Mouse (Mus musculus) forebrain, embryonic 15.5 days (tissue): ENCODE measurements around the gene Rab3gap1. TPM values are rescaled to one million over a fixed set of nuclear protein-coding genes. Genes with fewer than 3 reads are reported as not detected.
A peak's percentile ranks its signal among the peaks of the same experiment; 100 is the strongest.
"Not testable (repeated sequence)": the region's sequence is repeated elsewhere in the genome, so short reads cannot be mapped to it uniquely, and the experiment has no call there.

Experiments
- ATAC-seq: fragments of 200-750 bp; cut with Nextera tagmentation; replicated peaks from 2 replicates; pipeline ENCODE4 v1.8.0; 2017; ENCODE audit warnings: mild to moderate bottlenecking, moderate TSS enrichment, moderate library complexity
- H3K27ac ChIP-seq: fragments of 300-500 bp; sonication (generic); replicated peaks from 2 replicates; pipeline ENCODE4 v1.5.1; 2015; ENCODE audit warnings: mild to moderate bottlenecking, inconsistent platforms
- H3K27me3 ChIP-seq: fragments of 300-500 bp; sonication (generic); 2 replicates; pipeline ENCODE4 v1.6.1; 2015; ENCODE audit warnings: inconsistent platforms
- H3K36me3 ChIP-seq: fragments of 300-500 bp; sonication (generic); 2 replicates; pipeline ENCODE4 v1.6.1; 2015; ENCODE audit warnings: mild to moderate bottlenecking, inconsistent platforms
- H3K4me1 ChIP-seq: fragments of 300-500 bp; sonication (generic); 2 replicates; pipeline ENCODE4 v1.6.1; 2015; ENCODE audit warnings: inconsistent platforms
- H3K4me2 ChIP-seq: fragments of 300-500 bp; sonication (generic); replicated peaks from 2 replicates; pipeline ENCODE4 v1.6.1; 2015; ENCODE audit warnings: mild to moderate bottlenecking, inconsistent platforms
- H3K4me3 ChIP-seq: fragments of 300-500 bp; sonication (generic); 2 replicates; pipeline ENCODE4 v1.5.1; 2015; ENCODE audit warnings: mild to moderate bottlenecking, inconsistent platforms
- H3K9ac ChIP-seq: fragments of 300-500 bp; sonication (generic); replicated peaks from 2 replicates; pipeline ENCODE4 v1.6.1; 2015; ENCODE audit warnings: mild to moderate bottlenecking, inconsistent platforms
- H3K9me3 ChIP-seq: fragments of 300-500 bp; sonication (generic); 2 replicates; pipeline ENCODE4 v1.6.1; 2016; ENCODE audit warnings: inconsistent platforms
- WGBS: fragments of 180-500 bp; shearing (Covaris S2); methylation state at CpG from one replicate; pipeline ENCODE4 v1.1.7; 2015; ENCODE audit warnings: mixed read lengths; 5-methylcytosine and 5-hydroxymethylcytosine counted together
- polyA plus RNA-seq: library from polyadenylated mRNA; unstranded; fragments of >200 nt; fragmentation: Nextera tagmentation; extraction: Ambion mirVana; gene quantifications from 2 replicates; pipeline ENCODE4 v1.2.1, GENCODE M21; 2015

The Rab3gap1 gene
- polyA plus RNA-seq, 1 experiment from 2014 or later, result 19.2 TPM

- no peaks in the 10 kb centered on the region for H3K4me1 ChIP-seq
- H3K36me3 ChIP-seq, result peaks cover 64% of the 10 kb centered on the region
- no peak overlapping the region for H3K4me2 ChIP-seq
- no peaks in the 10 kb centered on the region for H3K9me3 ChIP-seq
- H3K9ac ChIP-seq, result no peak overlapping the region
- no peak overlapping the region for H3K27ac ChIP-seq
- no peak for ATAC-seq
- WGBS, result 82% methylated on average over 8 of the region's 8 CpGs
- no peaks in the 10 kb centered on the region for H3K27me3 ChIP-seq
- H3K4me3 ChIP-seq, result no peak overlapping the region
Observed at GRCm38 (mm10) chr1:127937277-127937676, 68.7 kb downstream of the Rab3gap1 start.

GRCm38 (mm10) chr1:127942231-127942630, 73.7 kb downstream of the Rab3gap1 start:
- WGBS, result 94% methylated on average over 10 of the region's 10 CpGs
- ATAC-seq, result no peak

GRCm38 (mm10) chr1:127943516-127943915, 74.9 kb downstream of the Rab3gap1 start:
- Histone ChIP-seq H3K4me3 (no peak overlapping the region), H3K4me1 (no peaks in the 10 kb centered on the region), H3K9ac (no peak overlapping the region), H3K36me3 (peaks cover 55% of the 10 kb centered on the region), H3K4me2 (no peak overlapping the region), H3K27me3 (no peaks in the 10 kb centered on the region), H3K27ac (no peak overlapping the region), H3K9me3 (no peaks in the 10 kb centered on the region)
- 91% methylated on average over 6 of the region's 6 CpGs for WGBS
- ATAC-seq, result no peak

More at GRCm38 (mm10) chr1:127942231-127942630, 73.7 kb downstream of the Rab3gap1 start:
- H3K27ac ChIP-seq, result no peak overlapping the region
- no peak overlapping the region for H3K4me2 ChIP-seq
- no peaks in the 10 kb centered on the region for H3K4me1 ChIP-seq
- H3K27me3 ChIP-seq, result no peaks in the 10 kb centered on the region
- H3K9me3 ChIP-seq, result no peaks in the 10 kb centered on the region
- no peak overlapping the region for H3K9ac ChIP-seq
- peaks cover 68% of the 10 kb centered on the region for H3K36me3 ChIP-seq
- H3K4me3 ChIP-seq, result no peak overlapping the region

GRCm38 (mm10) chr1:127945696-127946575, 77.4 kb downstream of the Rab3gap1 start:
- Histone ChIP-seq H3K27me3 (no peaks in the 10 kb centered on the region), H3K27ac (no peak overlapping the region)
- 83% methylated on average over 3 of the region's 3 CpGs for WGBS

GRCm38 (mm10) chr1:127946615-127947249, 78.2 kb downstream of the Rab3gap1 start:
- H3K4me2 ChIP-seq, result no peak overlapping the region
- no peaks in the 10 kb centered on the region for H3K4me1 ChIP-seq
- no peak for ATAC-seq
- H3K27ac ChIP-seq, result no peak overlapping the region
- H3K9me3 ChIP-seq, result no peaks in the 10 kb centered on the region
- H3K4me3 ChIP-seq, result no peak overlapping the region
- no peaks in the 10 kb centered on the region for H3K27me3 ChIP-seq
- peaks cover 24% of the 10 kb centered on the region for H3K36me3 ChIP-seq
- WGBS, result 84% methylated on average over 5 of the region's 5 CpGs
- H3K9ac ChIP-seq, result no peak overlapping the region

More at GRCm38 (mm10) chr1:127945696-127946575, 77.4 kb downstream of the Rab3gap1 start:
- Histone ChIP-seq H3K9me3 (no peaks in the 10 kb centered on the region), H3K36me3 (peaks cover 31% of the 10 kb centered on the region), H3K4me2 (no peak overlapping the region), H3K9ac (no peak overlapping the region), H3K4me1 (no peaks in the 10 kb centered on the region), H3K4me3 (no peak overlapping the region)
- ATAC-seq, result no peak

GRCm38 (mm10) chr1:127948748-127949147, 80.2 kb downstream of the Rab3gap1 start:
- 85% methylated on average over 5 of the region's 5 CpGs for WGBS

GRCm38 (mm10) chr1:127952276-127952675, 83.7 kb downstream of the Rab3gap1 start:
- H3K4me1 ChIP-seq, result no peaks in the 10 kb centered on the region; the same call in 1 of the 2 replicates

More at GRCm38 (mm10) chr1:127948748-127949147, 80.2 kb downstream of the Rab3gap1 start:
- Histone ChIP-seq H3K27me3 (no peaks in the 10 kb centered on the region), H3K27ac (no peak overlapping the region), H3K9ac (no peak overlapping the region), H3K4me1 (no peaks in the 10 kb centered on the region), H3K4me3 (no peak overlapping the region), H3K36me3 (peaks cover 6% of the 10 kb centered on the region), H3K9me3 (no peaks in the 10 kb centered on the region), H3K4me2 (no peak overlapping the region)
- no peak for ATAC-seq

GRCm38 (mm10) chr1:127954198-127954597, 85.6 kb downstream of the Rab3gap1 start:
- ATAC-seq, H3K27ac ChIP-seq: not testable (repeated sequence)
- WGBS, result 73% methylated on average over 4 of the region's 4 CpGs

More at GRCm38 (mm10) chr1:127952276-127952675, 83.7 kb downstream of the Rab3gap1 start:
- no peak overlapping the region for H3K27ac ChIP-seq
- H3K4me3 ChIP-seq, result no peak overlapping the region
- H3K27me3 ChIP-seq, result no peaks in the 10 kb centered on the region
- H3K9me3 ChIP-seq, result no peaks in the 10 kb centered on the region
- no peaks in the 10 kb centered on the region for H3K36me3 ChIP-seq
- no peak for ATAC-seq
- WGBS, result 84% methylated on average over 4 of the region's 4 CpGs
- no peak overlapping the region for H3K9ac ChIP-seq
- no peak overlapping the region for H3K4me2 ChIP-seq

GRCm38 (mm10) chr1:127954800-127955199, 86.2 kb downstream of the Rab3gap1 start:
- Histone ChIP-seq H3K9ac (no peak overlapping the region), H3K27me3 (no peaks in the 10 kb centered on the region), H3K9me3 (no peaks in the 10 kb centered on the region), H3K4me3 (no peak overlapping the region), H3K4me1 (peaks cover 13% of the 10 kb centered on the region), H3K4me2 (no peak overlapping the region), H3K27ac (0 out of 2 replicates have a peak overlapping the region, but pooled peaks have one; percentile 43), H3K36me3 (no peaks in the 10 kb centered on the region)
- 70% methylated on average over 4 of the region's 4 CpGs for WGBS
- no peak for ATAC-seq

More at GRCm38 (mm10) chr1:127954198-127954597, 85.6 kb downstream of the Rab3gap1 start:
- H3K36me3 ChIP-seq, H3K4me2 ChIP-seq, H3K9ac ChIP-seq, H3K4me3 ChIP-seq, H3K9me3 ChIP-seq, H3K4me1 ChIP-seq, H3K27me3 ChIP-seq: not testable (repeated sequence)

GRCm38 (mm10) chr1:127956524-127956923, 88.0 kb downstream of the Rab3gap1 start:
- no peak for ATAC-seq
- Histone ChIP-seq H3K4me3 (no peak overlapping the region), H3K4me2 (no peak overlapping the region), H3K9ac (no peak overlapping the region), H3K36me3 (no peaks in the 10 kb centered on the region), H3K4me1 (peaks cover 14% of the 10 kb centered on the region), H3K9me3 (no peaks in the 10 kb centered on the region), H3K27ac (no peak overlapping the region), H3K27me3 (no peaks in the 10 kb centered on the region)
- 98% methylated on average over 1 of the region's 1 CpGs for WGBS

GRCm38 (mm10) chr1:127958801-127959200, 90.2 kb downstream of the Rab3gap1 start:
- Histone ChIP-seq H3K27ac (peak overlapping the region; percentile 75), H3K4me1 (peaks cover 14% of the 10 kb centered on the region), H3K9me3 (no peaks in the 10 kb centered on the region), H3K9ac (no peak overlapping the region), H3K27me3 (no peaks in the 10 kb centered on the region), H3K4me2 (no peak overlapping the region), H3K4me3 (no peak overlapping the region), H3K36me3 (no peaks in the 10 kb centered on the region)
- 31% methylated on average over 5 of the region's 5 CpGs for WGBS
- ATAC-seq, result peak; percentile 75

- Histone ChIP-seq H3K4me2 (no peak overlapping the region), H3K4me1 (peaks cover 14% of the 10 kb centered on the region), H3K27ac (peak overlapping the region; percentile 75), H3K36me3 (no peaks in the 10 kb centered on the region), H3K27me3 (no peaks in the 10 kb centered on the region), H3K9ac (no peak overlapping the region), H3K9me3 (no peaks in the 10 kb centered on the region), H3K4me3 (no peak overlapping the region)
- 25% methylated on average over 7 of the region's 7 CpGs for WGBS
- peak; percentile 72 for ATAC-seq
Observed at GRCm38 (mm10) chr1:127959312-127959718, 90.7 kb downstream of the Rab3gap1 start.
